Mouse (Mus musculus): ENCODE data around the gene Mrpl54. TPM values are rescaled to one million over a fixed set of nuclear protein-coding genes. Genes with fewer than 3 reads are reported as not detected.

Mrpl54 gene
- polyA plus RNA-seq, 1 experiment from 2014 or later, result 210 TPM

Small RNA genes within 50 kb of the gene (microRNA-seq; reads per million reads assigned to microRNA genes)
- gene Mir3057, result 5.9 reads per million, percentile 19 among the genes with 10 or more reads in this experiment

Other genes starting within 250 kb of the Mrpl54 start
- gene Diras1, start 241.3 kb downstream of the Mrpl54 start, polyA plus RNA-seq (2015; fragmentation: Nextera tagmentation; extraction: Ambion mirVana), result 0.11 and 0.72 TPM in 2 replicates
- 19.4 and 20.8 TPM in 2 replicates for gene Slc39a3, start 229.5 kb downstream of the Mrpl54 start, polyA plus RNA-seq (2015; fragmentation: Nextera tagmentation; extraction: Ambion mirVana)
- gene Sgta, start 206.8 kb downstream of the Mrpl54 start, polyA plus RNA-seq (2015; fragmentation: Nextera tagmentation; extraction: Ambion mirVana), result 183 and 187 TPM in 2 replicates
- gene Thop1, start 196.9 kb downstream of the Mrpl54 start, polyA plus RNA-seq (2015; fragmentation: Nextera tagmentation; extraction: Ambion mirVana), result 44.2 and 45.0 TPM in 2 replicates
- 0.34 and 1.0 TPM in 2 replicates for gene Creb3l3, start 168.1 kb downstream of the Mrpl54 start, polyA plus RNA-seq (2015; fragmentation: Nextera tagmentation; extraction: Ambion mirVana)
- gene Map2k2, start 161.0 kb downstream of the Mrpl54 start, polyA plus RNA-seq (2015; fragmentation: Nextera tagmentation; extraction: Ambion mirVana), result 144 and 151 TPM in 2 replicates
- 31.5 and 31.6 TPM in 2 replicates for gene Zbtb7a, start 131.7 kb downstream of the Mrpl54 start, polyA plus RNA-seq (2015; fragmentation: Nextera tagmentation; extraction: Ambion mirVana)
- gene Pias4, start 99.0 kb downstream of the Mrpl54 start, polyA plus RNA-seq (2015; fragmentation: Nextera tagmentation; extraction: Ambion mirVana), result 35.5 and 41.8 TPM in 2 replicates
- gene Eef2, start 90.3 kb downstream of the Mrpl54 start, polyA plus RNA-seq (2015; fragmentation: Nextera tagmentation; extraction: Ambion mirVana), result 589 and 620 TPM in 2 replicates
- 37.5 and 40.5 TPM in 2 replicates for gene Dapk3, start 83.9 kb downstream of the Mrpl54 start, polyA plus RNA-seq (2015; fragmentation: Nextera tagmentation; extraction: Ambion mirVana)
- not detected in 2 replicates for gene 4930442H23Rik, start 83.1 kb downstream of the Mrpl54 start, polyA plus RNA-seq (2015; fragmentation: Nextera tagmentation; extraction: Ambion mirVana)
- 0.11 and 0.31 TPM in 2 replicates for gene Nmrk2, start 64.9 kb downstream of the Mrpl54 start, polyA plus RNA-seq (2015; fragmentation: Nextera tagmentation; extraction: Ambion mirVana)
- 0.36 and 0.39 TPM in 2 replicates for gene Atcay, start 36.1 kb downstream of the Mrpl54 start, polyA plus RNA-seq (2015; fragmentation: Nextera tagmentation; extraction: Ambion mirVana)
- gene Zfr2, start 33.8 kb downstream of the Mrpl54 start, polyA plus RNA-seq (2015; fragmentation: Nextera tagmentation; extraction: Ambion mirVana), result 5.0 and 6.0 TPM in 2 replicates
- 2.9 and 3.5 TPM in 2 replicates for gene Matk, start 14.0 kb downstream of the Mrpl54 start, polyA plus RNA-seq (2015; fragmentation: Nextera tagmentation; extraction: Ambion mirVana)
- gene Apba3, start within 50 bp of the Mrpl54 start, polyA plus RNA-seq (2015; fragmentation: Nextera tagmentation; extraction: Ambion mirVana), result 61.2 and 69.2 TPM in 2 replicates
- gene Tjp3, start 24.6 kb upstream of the Mrpl54 start, polyA plus RNA-seq (2015; fragmentation: Nextera tagmentation; extraction: Ambion mirVana), result 29.3 and 32.9 TPM in 2 replicates
- gene Pip5k1c, start 26.0 kb upstream of the Mrpl54 start, polyA plus RNA-seq (2015; fragmentation: Nextera tagmentation; extraction: Ambion mirVana), result 41.0 and 43.1 TPM in 2 replicates
- 36.6 and 37.9 TPM in 2 replicates for gene Cactin, start 54.2 kb upstream of the Mrpl54 start, polyA plus RNA-seq (2015; fragmentation: Nextera tagmentation; extraction: Ambion mirVana)
- 18.6 and 19.6 TPM in 2 replicates for gene Tbxa2r, start 61.8 kb upstream of the Mrpl54 start, polyA plus RNA-seq (2015; fragmentation: Nextera tagmentation; extraction: Ambion mirVana)
- gene Gipc3, start 76.3 kb upstream of the Mrpl54 start, polyA plus RNA-seq (2015; fragmentation: Nextera tagmentation; extraction: Ambion mirVana), result 0.05 and 0.10 TPM in 2 replicates
- gene Hmg20b, start 83.5 kb upstream of the Mrpl54 start, polyA plus RNA-seq (2015; fragmentation: Nextera tagmentation; extraction: Ambion mirVana), result 90.6 and 93.2 TPM in 2 replicates
- gene Mfsd12, start 90.6 kb upstream of the Mrpl54 start, polyA plus RNA-seq (2015; fragmentation: Nextera tagmentation; extraction: Ambion mirVana), result 13.7 and 13.9 TPM in 2 replicates
- gene 4930404N11Rik, start 98.9 kb upstream of the Mrpl54 start, polyA plus RNA-seq (2015; fragmentation: Nextera tagmentation; extraction: Ambion mirVana), result 2.0 and 2.2 TPM in 2 replicates
- 95.4 and 105 TPM in 2 replicates for gene Fzr1, start 111.6 kb upstream of the Mrpl54 start, polyA plus RNA-seq (2015; fragmentation: Nextera tagmentation; extraction: Ambion mirVana)
- gene Dohh, start 117.5 kb upstream of the Mrpl54 start, polyA plus RNA-seq (2015; fragmentation: Nextera tagmentation; extraction: Ambion mirVana), result 71.4 and 73.1 TPM in 2 replicates
- gene Gm48551, start 117.5 kb upstream of the Mrpl54 start, polyA plus RNA-seq (2015; fragmentation: Nextera tagmentation; extraction: Ambion mirVana), result 3.0 and 3.1 TPM in 2 replicates
- gene Gm48552, start 122.1 kb upstream of the Mrpl54 start, polyA plus RNA-seq (2015; fragmentation: Nextera tagmentation; extraction: Ambion mirVana), result 1.2 and 1.7 TPM in 2 replicates
- gene Smim24, start 126.1 kb upstream of the Mrpl54 start, polyA plus RNA-seq (2015; fragmentation: Nextera tagmentation; extraction: Ambion mirVana), result 7.9 and 9.0 TPM in 2 replicates
- 92.5 and 106 TPM in 2 replicates for gene Nfic, start 188.7 kb upstream of the Mrpl54 start, polyA plus RNA-seq (2015; fragmentation: Nextera tagmentation; extraction: Ambion mirVana)
- 0.40 and 0.67 TPM in 2 replicates for gene Celf5, start 215.8 kb upstream of the Mrpl54 start, polyA plus RNA-seq (2015; fragmentation: Nextera tagmentation; extraction: Ambion mirVana)
- gene Ncln, start 229.5 kb upstream of the Mrpl54 start, polyA plus RNA-seq (2015; fragmentation: Nextera tagmentation; extraction: Ambion mirVana), result 82.9 and 83.6 TPM in 2 replicates
- gene S1pr4, start 233.2 kb upstream of the Mrpl54 start, polyA plus RNA-seq (2015; fragmentation: Nextera tagmentation; extraction: Ambion mirVana), result 2.8 and 4.1 TPM in 2 replicates